ENCODE assay signal across 8 mouse cellular contexts in genomic region chr1:93685401-93686244, GRCm38 (mm10). TPM values are rescaled to one million over a fixed set of nuclear protein-coding genes. Genes with fewer than 3 reads are reported as not detected.
A peak's percentile ranks its signal among the peaks of the same experiment; 100 is the strongest.
DNase-seq lines count a peak whose midpoint lies in the region; ATAC-seq lines count a peak whose summit lies in the region.

TSS of gene Bok (plus strand) at chr1:93685660.

- no peaks in the 10 kb centered on the region for H3K4me1 ChIP-seq in hindbrain, embryonic 11.5 days (replicated peaks; ENCODE audit: control insufficient read depth, insufficient read depth, low read length)

- ATAC-seq in hindbrain, embryonic 11.5 days (ENCODE audit: low FRiP score) = peak; percentile 56
- no peak for ATAC-seq in erythroid progenitor cell, adult 5-6 weeks (replicated peaks; ENCODE audit: low FRiP score, poor library complexity, severe bottlenecking)

- DNase-seq in adrenal gland, adult (ENCODE audit: inconsistent age in 2 of 2, low spot score in 1 of 2) = peak; percentile 86 to 93
- peak; percentile 75 to 82 for DNase-seq in cerebellum, postnatal 14 days
- DNase-seq in frontal cortex, postnatal 36 days (ENCODE audit: low spot score in 2 of 2) = peak; percentile 52 to 63
- DNase-seq in hindbrain, embryonic 11.5 days (ENCODE audit: low spot score) = peak; percentile 73
- DNase-seq in layer of hippocampus, postnatal 25 days (ENCODE audit: extremely low spot score in 1 of 2, low spot score in 1 of 2) = peak in 1 of 2 experiments; percentile 38
- DNase-seq in lung, postnatal 14 days = peak; percentile 80
- DNase-seq in right cerebral cortex, adult 18-20 months = peak; percentile 71

- H3K4me2 ChIP-seq in hindbrain, embryonic 11.5 days (replicated peaks; ENCODE audit: low read depth, low read length) = peak within 1 kb of the TSS; percentile 76

- H3K27me3 ChIP-seq in hindbrain, embryonic 11.5 days (ENCODE audit: control insufficient read depth, insufficient read depth, low read length) = peaks cover 2% of the 10 kb centered on the region; the same call in 1 of the 2 replicates

- no peaks in the 10 kb centered on the region for H3K36me3 ChIP-seq in hindbrain, embryonic 11.5 days (ENCODE audit: control insufficient read depth, insufficient read depth, low read length)

- peak within 1 kb of the TSS; percentile 50 for H3K4me3 ChIP-seq in hindbrain, embryonic 11.5 days (ENCODE audit: low read depth, low read length)

- H3K9ac ChIP-seq in hindbrain, embryonic 11.5 days (ENCODE audit: low read depth, low read length) = peak within 1 kb of the TSS; percentile 65

- H3K9me3 ChIP-seq in hindbrain, embryonic 11.5 days (ENCODE audit: control insufficient read depth, low read length) = no peaks in the 10 kb centered on the region

- H3K27ac ChIP-seq in hindbrain, embryonic 11.5 days (ENCODE audit: low read depth, low read length) = no peak within 1 kb of the TSS

- under 1% methylated on average over 69 of the region's 78 CpGs for WGBS in hindbrain, embryonic 11.5 days

RNA-seq across cellular contexts. Expression of gene Bok, which starts in this region (rescaled TPM):
- polyA plus RNA-seq in hindbrain, embryonic 11.5 days (2014; fragmentation: Nextera tagmentation; extraction: Ambion mirVana) = 29.4 and 30.6 TPM in 2 replicates
- 10 to 100 TPM; 75.6 to 78.0 TPM for total RNA-seq in layer of hippocampus, postnatal 25 days (2021)
- total RNA-seq in erythroid progenitor cell, adult 5-6 weeks (2015; ENCODE audit: low replicate concordance) = not detected in 2 replicates
- total RNA-seq in erythroid progenitor cell, adult 5-6 weeks (2017; ENCODE audit: low replicate concordance) = not detected in 2 replicates

Comparison
In these comparisons a context has a peak if more than half of its experiments do, and no peak if none do; other contexts are left out.
1. RNA of gene Bok (total RNA-seq): 75.6 to 78.0 TPM in layer of hippocampus, postnatal 25 days; not detected in erythroid progenitor cell, adult 5-6 weeks; every median in the first group is over 10 times any median in the second.